Mouse (Mus musculus): Measurements from ENCODE around the gene Zranb3. TPM values are rescaled to one million over a fixed set of nuclear protein-coding genes. Genes with fewer than 3 reads are reported as not detected.
A peak's percentile ranks its signal among the peaks of the same experiment; 100 is the strongest.

Zranb3 gene
- total RNA-seq, 2 experiments from 2014 or later: 9.7 to 10.7 TPM

DNA sequence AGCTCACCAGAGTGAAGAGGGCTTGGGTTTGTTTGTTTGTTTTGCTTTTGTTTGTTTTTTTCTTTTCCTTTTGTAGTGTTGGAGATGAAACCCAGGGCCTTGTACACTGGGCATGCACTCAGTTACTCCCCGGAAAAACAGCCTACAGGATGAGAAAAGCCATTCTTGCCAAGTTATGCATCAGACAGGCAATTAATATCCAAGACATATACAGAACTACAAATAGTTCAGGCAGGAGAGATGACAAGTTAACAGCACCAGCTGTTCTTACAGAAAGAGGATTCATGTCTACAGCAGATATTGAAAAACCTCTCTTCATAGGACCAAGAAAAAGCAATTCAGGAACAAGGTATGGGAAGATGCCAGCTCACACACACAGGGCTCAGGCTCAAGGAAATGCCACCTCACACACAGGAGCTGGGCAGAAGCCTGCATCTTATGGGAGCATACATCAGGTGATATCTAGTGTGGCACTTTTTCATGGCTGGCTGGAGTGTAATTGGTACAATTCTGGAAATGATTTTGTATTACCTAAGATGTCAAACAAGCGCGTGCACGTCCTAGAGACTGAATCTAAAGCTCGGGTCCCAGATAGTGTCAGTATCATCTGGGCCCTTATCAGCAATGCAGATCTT lies 156.1 kb downstream of the Zranb3 start:
- no peak for DNase-seq (ENCODE audit: low spot score in 2 of 2)

DNA sequence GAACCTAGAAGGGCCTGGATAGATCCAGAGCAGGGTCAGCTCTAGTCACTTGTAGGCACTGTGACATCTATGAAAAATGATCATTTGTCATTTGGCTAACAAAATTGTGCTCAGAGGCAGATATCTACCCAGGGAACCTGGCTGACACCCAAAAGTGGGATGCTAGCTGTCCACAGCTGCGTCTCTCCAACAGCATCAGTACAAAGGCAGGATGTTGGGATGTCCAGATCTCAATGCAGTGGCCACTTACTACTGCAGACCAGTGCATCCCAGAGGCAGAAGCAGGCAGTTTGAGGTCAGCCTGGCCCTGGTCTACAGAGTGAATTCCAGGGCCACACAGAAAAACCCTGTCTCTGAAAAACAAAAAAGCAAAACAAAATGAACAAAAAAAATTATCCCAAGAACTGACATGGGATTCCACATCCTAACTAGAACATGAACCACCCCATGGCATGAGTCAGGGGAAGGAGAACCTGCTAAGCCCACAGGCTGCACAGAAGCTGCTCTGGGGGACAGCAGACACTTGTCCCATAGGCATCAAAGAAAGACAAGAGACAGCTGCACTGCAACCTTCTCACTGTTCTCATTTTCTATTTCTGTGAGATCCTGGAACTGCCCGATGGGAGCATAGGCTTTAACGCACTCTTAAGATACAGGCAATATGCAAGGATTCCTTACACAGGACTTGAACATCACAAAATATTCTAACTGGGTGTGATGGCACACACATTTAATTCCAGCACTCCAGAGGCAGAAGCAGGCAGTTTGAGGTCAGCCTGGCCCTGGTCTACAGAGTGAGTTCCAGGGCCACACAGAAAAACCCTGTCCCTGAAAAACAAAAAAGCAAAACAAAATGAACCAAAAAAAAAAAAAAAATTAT lies 156.9 kb downstream of the Zranb3 start:
- DNase-seq (ENCODE audit: low spot score in 2 of 2): no peak

DNA sequence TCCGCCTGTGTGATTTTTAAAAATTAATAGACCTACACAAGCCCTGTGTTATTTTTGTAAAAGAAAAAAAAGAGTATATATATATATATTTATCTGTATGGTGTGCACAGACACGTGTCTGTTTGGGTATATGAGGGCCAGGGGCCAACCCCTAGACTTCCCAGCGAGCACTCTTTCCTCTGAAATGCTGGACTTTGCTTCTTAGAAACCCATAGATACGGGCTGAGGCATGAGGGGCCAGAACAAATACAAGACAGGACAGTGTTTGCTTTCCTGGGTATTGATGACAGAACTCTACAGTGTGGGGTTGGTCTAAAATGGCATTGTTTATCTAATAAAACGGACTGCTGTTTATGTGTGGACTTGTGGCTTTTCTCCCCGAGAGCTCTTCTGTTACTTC lies 159.3 kb downstream of the Zranb3 start:
- DNase-seq (ENCODE audit: low spot score in 2 of 2): no peak

DNA sequence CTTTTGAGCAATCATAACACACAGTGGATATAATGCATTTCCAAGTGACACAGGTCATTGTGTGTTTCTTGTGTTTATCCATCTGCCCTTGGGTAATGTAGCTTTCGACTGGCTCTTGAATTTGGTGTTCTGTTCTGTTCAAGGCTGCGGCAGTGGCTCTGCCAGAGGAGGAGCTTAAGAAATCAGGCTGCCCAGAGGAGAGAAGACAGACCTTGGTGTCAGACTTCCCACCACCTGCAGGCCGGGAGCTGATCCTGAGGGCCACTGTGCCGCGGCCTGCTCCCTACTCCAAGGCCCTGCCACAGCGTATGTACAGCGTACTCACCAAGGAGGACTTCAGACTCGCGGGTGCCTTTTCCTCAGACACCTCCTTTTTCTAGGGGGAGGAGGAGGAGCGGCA lies 160.6 kb downstream of the Zranb3 start:
- peak in 1 of 2 experiments; percentile 12 for DNase-seq (ENCODE audit: low spot score in 2 of 2)

DNA sequence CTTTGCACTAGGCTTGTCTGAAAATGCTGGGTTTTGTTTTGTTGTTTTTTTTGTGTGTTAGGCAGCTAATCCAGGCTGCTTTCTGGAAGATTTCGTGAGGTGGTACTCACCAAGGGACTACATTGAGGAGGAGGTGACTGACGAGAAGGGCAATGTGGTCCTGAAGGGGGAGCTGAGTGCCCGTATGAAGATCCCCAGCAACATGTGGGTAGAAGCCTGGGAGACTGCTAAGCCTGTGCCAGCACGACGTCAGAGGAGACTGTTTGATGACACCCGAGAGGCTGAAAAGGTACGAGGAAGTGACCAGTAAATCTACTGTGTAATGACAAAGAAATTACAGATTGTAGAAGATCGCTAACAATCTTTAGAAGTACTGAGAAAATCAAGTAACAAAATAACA lies 165.6 kb downstream of the Zranb3 start:
- no peak for DNase-seq (ENCODE audit: low spot score in 2 of 2)

DNA sequence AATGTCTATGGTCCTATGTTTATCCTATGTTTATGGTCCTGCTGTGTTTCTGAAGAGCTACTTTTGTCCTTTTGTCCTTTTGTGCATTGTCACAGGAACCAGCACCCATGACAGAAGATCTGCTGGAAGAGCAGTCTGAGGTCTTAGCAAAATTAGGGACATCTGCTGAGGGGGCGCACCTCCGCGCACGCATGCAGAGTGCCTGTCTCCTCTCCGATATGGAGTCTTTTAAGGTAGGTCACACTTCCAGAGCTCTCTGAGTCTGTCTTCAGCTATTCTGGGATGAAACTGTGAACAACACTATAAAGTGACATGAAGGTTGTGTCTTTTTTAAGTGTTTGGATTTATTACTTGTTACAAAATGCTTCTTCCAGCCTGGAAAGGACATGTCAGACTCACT lies 168.5 kb downstream of the Zranb3 start:
- no peak for DNase-seq (ENCODE audit: low spot score in 2 of 2)

DNA sequence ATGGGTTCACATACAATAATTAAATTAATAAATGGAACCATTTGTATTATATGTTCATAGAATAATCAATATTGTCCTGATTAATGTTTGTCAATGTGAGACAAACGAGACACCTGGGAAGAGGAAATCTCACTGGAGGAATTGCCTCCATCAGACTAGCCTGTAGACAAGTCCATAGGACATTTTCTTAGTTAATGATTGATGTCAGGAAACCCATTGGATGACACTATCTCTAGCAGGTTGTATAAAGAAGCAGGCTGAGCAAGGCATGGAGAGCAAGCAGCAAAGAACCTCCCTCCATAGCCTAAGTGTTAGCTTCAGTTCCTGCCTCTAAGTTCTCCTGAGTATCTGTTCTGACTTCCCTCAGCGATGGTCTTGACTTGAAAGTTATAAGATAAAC lies 169.4 kb downstream of the Zranb3 start:
- DNase-seq (ENCODE audit: low spot score in 2 of 2): no peak

DNA sequence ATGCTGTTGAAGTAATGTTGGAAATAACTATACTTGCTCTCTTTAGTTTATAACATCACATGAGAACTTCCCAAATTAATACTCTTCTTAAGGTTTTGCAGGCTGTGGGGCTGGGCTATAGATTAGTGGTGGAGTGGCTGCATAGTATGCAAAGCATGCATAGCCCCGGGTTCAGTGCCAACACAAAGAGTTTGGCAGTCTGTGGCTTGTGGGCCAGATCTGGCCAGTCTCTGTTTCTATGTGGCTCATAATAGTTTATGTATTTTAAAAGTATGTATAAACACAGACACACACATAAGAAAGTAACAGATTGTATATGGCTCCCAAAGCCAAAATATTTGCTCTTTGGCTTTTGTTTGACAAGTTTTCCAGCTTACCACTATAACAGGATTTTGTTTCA lies 187.0 kb downstream of the Zranb3 start:
- DNase-seq (ENCODE audit: low spot score in 2 of 2): no peak

DNA sequence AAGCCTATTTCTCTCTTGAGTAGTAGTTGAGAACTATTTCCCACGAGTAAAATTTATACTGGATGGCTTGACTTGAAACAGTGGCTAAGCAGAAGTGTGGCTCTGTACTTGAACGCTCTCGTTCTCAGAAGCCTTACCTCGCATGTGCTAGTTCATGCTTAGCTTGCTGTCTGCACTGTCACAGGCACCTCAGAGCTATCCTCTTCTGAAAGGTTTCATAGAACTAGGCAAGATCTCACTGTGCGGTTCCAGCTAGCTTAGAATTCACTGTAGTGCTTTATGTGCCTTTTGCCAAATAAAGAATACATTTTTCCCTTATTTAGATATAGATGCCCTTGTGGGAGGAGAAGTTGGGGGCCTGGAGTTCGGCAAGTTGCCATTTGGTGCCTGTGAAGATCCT lies 187.5 kb downstream of the Zranb3 start:
- no peak for DNase-seq (ENCODE audit: low spot score in 2 of 2)

DNA sequence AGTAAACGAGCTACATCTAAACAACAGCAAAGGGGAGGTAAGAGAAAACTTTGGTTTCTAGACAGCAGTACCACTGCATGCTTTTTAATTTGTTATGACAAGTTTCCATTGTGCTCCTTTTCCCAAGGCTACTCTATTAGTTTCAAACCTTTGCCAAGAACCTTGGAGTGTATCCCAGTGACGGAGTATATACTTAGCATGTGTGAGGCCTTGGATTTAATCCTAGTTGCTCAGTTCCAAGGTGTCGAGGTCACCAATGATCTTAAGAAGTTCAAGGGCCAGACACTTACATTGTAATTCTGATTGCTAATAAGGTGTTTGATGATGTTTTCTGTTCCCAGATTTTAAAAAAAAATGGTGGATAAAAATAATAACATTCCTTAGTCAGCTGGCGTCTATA lies 189.7 kb downstream of the Zranb3 start:
- DNase-seq (ENCODE audit: low spot score in 2 of 2): no peak

DNA sequence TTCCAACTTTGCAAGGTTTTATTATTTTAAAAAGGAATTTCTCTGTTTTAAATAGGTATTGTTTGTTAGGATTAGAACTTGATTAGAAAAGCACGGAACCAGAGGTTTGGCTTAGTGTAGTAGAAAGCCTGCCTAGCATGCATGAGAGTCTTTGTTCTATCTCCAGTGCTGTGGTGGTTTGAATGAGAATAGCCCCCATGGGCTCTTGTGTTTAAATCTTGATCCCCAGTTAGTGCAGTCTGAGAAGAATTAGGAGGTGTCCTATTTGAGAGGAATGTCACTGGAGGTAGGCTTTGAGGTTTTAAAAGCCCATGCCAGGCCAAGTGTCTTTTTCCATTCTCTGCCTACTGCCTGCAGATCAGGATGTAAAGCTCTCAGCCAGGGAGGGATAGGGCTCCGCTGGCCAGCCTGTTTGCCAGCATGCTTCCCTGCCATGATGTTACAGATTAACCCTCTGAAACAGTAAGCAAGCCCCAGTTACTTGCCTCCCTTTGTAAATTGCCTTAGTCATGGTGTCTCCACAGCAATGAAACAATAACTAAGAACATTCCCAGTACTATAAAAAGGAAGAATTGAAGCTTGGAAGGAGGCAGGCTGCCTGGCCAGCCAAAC lies 198.0 kb downstream of the Zranb3 start:
- no peak for DNase-seq (ENCODE audit: low spot score in 2 of 2)

Other genes with a start within 250 kb of the Zranb3 start
- under 1 TPM; 0.14 to 0.17 TPM for gene Map3k19, start 248.0 kb downstream of the Zranb3 start, total RNA-seq (2021)
- gene Rab3gap1, start 234.3 kb downstream of the Zranb3 start, total RNA-seq (2021): 10 to 100 TPM; 41.9 to 44.7 TPM
- 10 to 100 TPM; 77.8 to 84.8 TPM for gene R3hdm1, start 254 bp upstream of the Zranb3 start, total RNA-seq (2021)
- 10 to 100 TPM; 65.2 to 67.4 TPM for gene Ubxn4, start 140.9 kb upstream of the Zranb3 start, total RNA-seq (2021)
- under 1 TPM; 0.40 to 0.48 TPM for gene Lct, start 225.3 kb upstream of the Zranb3 start, total RNA-seq (2021)

All from adrenal gland, postnatal 4 days (tissue).